Mouse (Mus musculus) MEL (cell line): ENCODE measurements around the gene Ahrr.

Experiments
- CTCF ChIP-seq, 3 experiments: IDR thresholded peaks in 2 of 3; conservative IDR thresholded peaks in 1 of 3; 2 replicates each; pipeline ENCODE4 v1.5.1; 2011 to 2012; ENCODE audit warnings: low read length in 3 of 3, low read depth in 2 of 3, mild to moderate bottlenecking in 2 of 3, improper control_type of control experiment in 1 of 3, inconsistent platforms in 1 of 3, mixed read lengths in 1 of 3, moderate library complexity in 1 of 3; ENCODE audit not compliant: control insufficient read depth in 1 of 3, insufficient read depth in 1 of 3, poor library complexity in 1 of 3, severe bottlenecking in 1 of 3
- GABPA ChIP-seq: IDR thresholded peaks from 2 replicates; pipeline ENCODE4 v1.6.1; 2012; ENCODE audit warnings: low read depth, mild to moderate bottlenecking, inconsistent platforms, low read length, improper control_type of control experiment, moderate library complexity
- GATA1 ChIP-seq: IDR thresholded peaks from 2 replicates; pipeline ENCODE4 v1.6.1; 2011; ENCODE audit warnings: low read depth, low read length, improper control_type of control experiment
- HCFC1 ChIP-seq: IDR thresholded peaks from 2 replicates; pipeline ENCODE4 v1.6.1; 2012; ENCODE audit warnings: low read depth, mild to moderate bottlenecking, inconsistent platforms, low read length, improper control_type of control experiment, moderate library complexity
- JUND ChIP-seq: IDR thresholded peaks from 2 replicates; pipeline ENCODE4 v1.6.1; 2011; ENCODE audit warnings: low read depth, mild to moderate bottlenecking, improper control_type of control experiment, low read length
- MAFK ChIP-seq: IDR thresholded peaks from 2 replicates; pipeline ENCODE4 v1.6.1; 2011; ENCODE audit warnings: low read depth, mild to moderate bottlenecking, low read length, improper control_type of control experiment, borderline replicate concordance
- POLR2A ChIP-seq, 2 experiments: IDR thresholded peaks; 2 replicates each; pipeline ENCODE4 v1.6.1; 2011 to 2012; ENCODE audit warnings: low read length in 2 of 2, mild to moderate bottlenecking in 2 of 2, control low read depth in 1 of 2, improper control_type of control experiment in 1 of 2, low read depth in 1 of 2, moderate library complexity in 1 of 2; ENCODE audit not compliant: control insufficient read depth in 1 of 2, insufficient read depth in 1 of 2, poor library complexity in 1 of 2
- RCOR1 ChIP-seq: IDR thresholded peaks from 2 replicates; pipeline ENCODE4 v1.6.1; 2012; ENCODE audit warnings: low read depth, mild to moderate bottlenecking, inconsistent platforms, low read length, improper control_type of control experiment
- SIN3A ChIP-seq: IDR thresholded peaks from 2 replicates; pipeline ENCODE4 v1.6.1; 2012; ENCODE audit warnings: low read length, improper control_type of control experiment, inconsistent platforms
- USF2 ChIP-seq, 2 experiments: IDR thresholded peaks; 2 replicates each; pipeline ENCODE4 v1.6.1; 2011 to 2012; ENCODE audit warnings: improper control_type of control experiment in 2 of 2, low read length in 2 of 2, borderline replicate concordance in 1 of 2, inconsistent platforms in 1 of 2, low read depth in 1 of 2, mild to moderate bottlenecking in 1 of 2; ENCODE audit not compliant: insufficient read depth in 1 of 2

GRCm38 (mm10) chr13:74301607-74301984, 9.5 kb upstream of the Ahrr start:
- TF ChIP-seq SIN3A, result no peak
- no peak for TF ChIP-seq CTCF (IDR thresholded peaks at IDR 0.05 in 2 of 3, conservative IDR thresholded peaks at IDR 0.05 in 1 of 3; ENCODE audit: control insufficient read depth in 1 of 3, insufficient read depth in 1 of 3, low read depth in 2 of 3, low read length in 3 of 3, poor library complexity in 1 of 3, severe bottlenecking in 1 of 3)
- no peak for TF ChIP-seq JUND
- no peak for TF ChIP-seq RCOR1
- no peak for TF ChIP-seq MAFK
- TF ChIP-seq USF2 (IDR thresholded peaks at IDR 0.05; ENCODE audit: borderline replicate concordance in 1 of 2, insufficient read depth in 1 of 2, low read depth in 1 of 2, low read length in 2 of 2), result no peak
- TF ChIP-seq GATA1, result no peak
- TF ChIP-seq HCFC1, result no peak
- no peak for TF ChIP-seq GABPA
- no peak for TF ChIP-seq POLR2A (IDR thresholded peaks at IDR 0.05; ENCODE audit: control insufficient read depth in 1 of 2, insufficient read depth in 1 of 2, low read depth in 1 of 2, low read length in 2 of 2, poor library complexity in 1 of 2)
